ENCODE assay signal across 7 mouse cellular contexts in the genomic region with DNA sequence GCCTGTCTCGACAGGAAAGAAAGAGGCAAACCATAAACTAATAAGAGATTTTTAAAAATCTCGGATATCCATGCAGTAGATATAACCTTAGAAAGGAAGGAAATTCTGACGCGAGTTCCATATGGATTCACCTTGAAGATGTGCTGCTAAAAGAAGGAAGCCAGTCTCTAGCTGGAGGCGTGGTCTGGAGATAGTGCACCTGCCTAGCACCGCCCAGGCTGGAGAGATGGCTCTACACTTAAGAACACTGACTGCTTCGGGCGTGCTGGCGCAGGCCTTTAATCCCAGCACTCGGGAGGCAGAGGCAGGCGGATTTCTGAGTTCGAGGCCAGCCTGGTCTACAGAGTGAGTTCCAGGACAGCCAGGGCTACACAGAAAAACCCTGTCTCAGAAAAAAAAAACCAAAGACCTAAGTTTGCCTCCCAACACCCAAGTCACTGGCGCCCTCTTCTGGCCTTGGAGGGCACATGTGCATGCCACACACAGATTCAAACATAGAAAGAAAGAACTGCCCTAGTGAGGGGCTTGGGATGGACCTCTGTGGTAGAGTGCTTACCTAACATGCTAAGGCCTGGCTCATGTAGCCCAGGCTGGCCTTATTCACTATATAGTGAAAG. TPM values are rescaled to one million over a fixed set of nuclear protein-coding genes. Genes with fewer than 3 reads are reported as not detected.
DNase-seq lines count a peak whose midpoint lies in the region; ATAC-seq and TF ChIP-seq lines count a peak whose summit lies in the region.

No protein-coding gene starts in this region.

- peaks cover 7 to 17% of the 10 kb centered on the region in 2 experiments for H3K4me1 ChIP-seq in MEL (ENCODE audit: control insufficient read depth in 1 of 2, insufficient read depth in 2 of 2, low read length in 2 of 2)

- TF ChIP-seq CTCF in layer of hippocampus, adult 2 months (conservative IDR thresholded peaks at IDR 0.05): peak; percentile 81
- TF ChIP-seq CTCF in MEL (IDR thresholded peaks at IDR 0.05 in 2 of 3, conservative IDR thresholded peaks at IDR 0.05 in 1 of 3; ENCODE audit: control insufficient read depth in 1 of 3, insufficient read depth in 1 of 3, low read depth in 2 of 3, low read length in 3 of 3, poor library complexity in 1 of 3, severe bottlenecking in 1 of 3): peak; percentile 64 to 83 (median 67)
- peak; percentile 69 for TF ChIP-seq CTCF in brain, embryonic 14.5 days (IDR thresholded peaks at IDR 0.05; ENCODE audit: borderline replicate concordance, extremely low read depth, insufficient read depth, insufficient read length)

- no peak for TF ChIP-seq EP300 in MEL (IDR thresholded peaks at IDR 0.05; ENCODE audit: low read depth in 1 of 2, low read length in 2 of 2)

- no peak overlapping the region for H3K4me3 ChIP-seq in layer of hippocampus, adult 2 months
- H3K4me3 ChIP-seq in MEL (ENCODE audit: control insufficient read depth in 1 of 2, insufficient read depth in 1 of 2, low read depth in 2 of 2, low read length in 2 of 2): peak overlapping the region in 1 of 2 experiments; percentile 25; a peak in 1 of 4 replicates

- 0 out of 4 replicates have a peak, but pooled peaks of 1 of the 2 experiments have one; percentile 22 for TF ChIP-seq POLR2A in MEL (IDR thresholded peaks at IDR 0.05; ENCODE audit: control insufficient read depth in 1 of 2, insufficient read depth in 1 of 2, low read depth in 1 of 2, low read length in 2 of 2, poor library complexity in 1 of 2)
- no peak for TF ChIP-seq POLR2A in brain, embryonic 14.5 days (IDR thresholded peaks at IDR 0.05; ENCODE audit: borderline replicate concordance, extremely low read depth, insufficient read depth, insufficient read length, poor library complexity, severe bottlenecking)

- H3K79me2 ChIP-seq in MEL (ENCODE audit: control insufficient read depth, insufficient read depth, low read length, poor library complexity): peaks cover 29% of the 10 kb centered on the region

- H3K27me3 ChIP-seq in MEL (ENCODE audit: control insufficient read depth in 1 of 2, insufficient read depth in 2 of 2, low read length in 2 of 2): no peaks in the 10 kb centered on the region

- 0 out of 2 replicates have a peak, but pooled peaks have one; percentile 13 for ATAC-seq in granulocyte monocyte progenitor cell, adult 5-6 weeks (replicated peaks; ENCODE audit: poor library complexity, severe bottlenecking)
- peak; percentile 34; the same call in 1 of the 2 replicates for ATAC-seq in megakaryocyte progenitor cell, adult 5-6 weeks (replicated peaks; ENCODE audit: poor library complexity)

- H3K36me3 ChIP-seq in MEL (ENCODE audit: control insufficient read depth in 1 of 2, insufficient read depth in 2 of 2, low read length in 2 of 2): peaks cover 2 to 11% of the 10 kb centered on the region in 2 experiments; a peak in 3 of 4 replicates

- DNase-seq in layer of hippocampus, adult 2 months (ENCODE audit: low spot score in 2 of 2): peak; percentile 30 to 44
- DNase-seq in layer of hippocampus, postnatal 14 days (ENCODE audit: low spot score in 2 of 2): no peak
- peak; percentile 78 for DNase-seq in MEL (ENCODE audit: low read depth, low spot score)
- DNase-seq in brain, embryonic 14.5 days (ENCODE audit: low read depth): peak; percentile 50
- DNase-seq in thymus, postnatal 10 days (ENCODE audit: low spot score in 2 of 2): peak; percentile 55 to 71

- H3K9ac ChIP-seq in MEL (ENCODE audit: control insufficient read depth, low read depth, low read length, poor library complexity, severe bottlenecking): no peak overlapping the region

- TF ChIP-seq RAD21 in MEL (IDR thresholded peaks at IDR 0.05; ENCODE audit: low read depth, low read length): peak; percentile 42

- no peak overlapping the region for H3K27ac ChIP-seq in layer of hippocampus, adult 2 months
- no peak overlapping the region for H3K27ac ChIP-seq in MEL (ENCODE audit: control insufficient read depth, low read depth, low read length)

- H3K9me3 ChIP-seq in MEL (replicated peaks; ENCODE audit: insufficient read depth, low read length): no peaks in the 10 kb centered on the region

TF ChIP-seq in MEL, 35 proteins besides CTCF, POLR2A, EP300 and RAD21 (continues in another document):
- no peak for TF ChIP-seq BHLHE40 (IDR thresholded peaks at IDR 0.05; ENCODE audit: borderline replicate concordance, low read depth, low read length)
- no peak for TF ChIP-seq MEF2A (IDR thresholded peaks at IDR 0.05; ENCODE audit: extremely low read depth, insufficient replicate concordance, low read depth, low read length, poor library complexity, severe bottlenecking)
- TF ChIP-seq RCOR1 (IDR thresholded peaks at IDR 0.05; ENCODE audit: low read depth, low read length): no peak
- no peak for TF ChIP-seq KAT2A (conservative IDR thresholded peaks at IDR 0.05; ENCODE audit: low read depth, low read length)
- no peak for TF ChIP-seq MAX (IDR thresholded peaks at IDR 0.05; ENCODE audit: low read length)
- TF ChIP-seq TCF12 (IDR thresholded peaks at IDR 0.05; ENCODE audit: low read depth, low read length): no peak
- no peak for TF ChIP-seq POLR2AphosphoS2 (IDR thresholded peaks at IDR 0.05; ENCODE audit: low read length)
- TF ChIP-seq SIN3A (IDR thresholded peaks at IDR 0.05; ENCODE audit: low read length): peak; percentile 28; the same call in 1 of the 2 replicates
- TF ChIP-seq ZNF384 (IDR thresholded peaks at IDR 0.05; ENCODE audit: low read depth, low read length): peak; percentile 86
- TF ChIP-seq POLR2AphosphoS5 (IDR thresholded peaks at IDR 0.05; ENCODE audit: borderline replicate concordance, low read depth, low read length): no peak
- peak; percentile 18; the same call in 1 of the 2 replicates for TF ChIP-seq HCFC1 (IDR thresholded peaks at IDR 0.05; ENCODE audit: low read depth, low read length)
- no peak for TF ChIP-seq GABPA (IDR thresholded peaks at IDR 0.05; ENCODE audit: low read depth, low read length)

RNA-seq across cellular contexts. Expression of a gene that starts 1.8 kb away (rescaled TPM):
- total RNA-seq in layer of hippocampus, adult 2 months (2021): 10 to 100 TPM; 10.1 to 11.6 TPM
- total RNA-seq in layer of hippocampus, postnatal 14 days (2021): 1 to 10 TPM; 8.4 to 10.0 TPM
- total RNA-seq in MEL (2012; rRNA removed): 17.1 and 23.2 TPM in 2 replicates
- 10 to 100 TPM in 1 of 2 experiments, not detected in 1; 24.2 TPM for polyA plus RNA-seq in MEL (2012; ENCODE audit: insufficient read depth in 1 of 2, insufficient read length in 2 of 2, low read depth in 1 of 2, low replicate concordance in 2 of 2, missing spikeins in 1 of 2)
- 17.5 and 21.8 TPM in 2 replicates for polyA plus RNA-seq in brain, embryonic 14.5 days (2012; rRNA removed)
- total RNA-seq in granulocyte monocyte progenitor cell, adult 5-6 weeks (2014; fragmentation: Nextera tagmentation): 13.7 and 18.2 TPM in 2 replicates
- total RNA-seq in granulocyte monocyte progenitor cell, adult 5-6 weeks (2017): 5.3 and 11.9 TPM in 2 replicates
- 15.6 and 18.5 TPM in 2 replicates for total RNA-seq in megakaryocyte progenitor cell, adult 5-6 weeks (2015)
- 8.4 and 12.9 TPM in 2 replicates for total RNA-seq in megakaryocyte progenitor cell, adult 5-6 weeks (2017)

RNA-seq across cellular contexts. Expression of a gene that starts 1.9 kb away (rescaled TPM):
- total RNA-seq in layer of hippocampus, adult 2 months (2021): 10 to 100 TPM; 15.7 to 16.9 TPM
- total RNA-seq in layer of hippocampus, postnatal 14 days (2021): 10 to 100 TPM; 15.1 to 18.5 TPM
- total RNA-seq in MEL (2012; rRNA removed): 98.2 and 103 TPM in 2 replicates
- 100 to 1,000 TPM in 1 of 2 experiments, not detected in 1; 133 TPM for polyA plus RNA-seq in MEL (2012; ENCODE audit: insufficient read depth in 1 of 2, insufficient read length in 2 of 2, low read depth in 1 of 2, low replicate concordance in 2 of 2, missing spikeins in 1 of 2)
- 45.7 and 69.0 TPM in 2 replicates for polyA plus RNA-seq in brain, embryonic 14.5 days (2012; rRNA removed)
- total RNA-seq in granulocyte monocyte progenitor cell, adult 5-6 weeks (2014; fragmentation: Nextera tagmentation): 31.5 and 33.0 TPM in 2 replicates
- total RNA-seq in granulocyte monocyte progenitor cell, adult 5-6 weeks (2017): 46.3 and 70.4 TPM in 2 replicates
- 13.2 and 16.5 TPM in 2 replicates for total RNA-seq in megakaryocyte progenitor cell, adult 5-6 weeks (2015)
- total RNA-seq in megakaryocyte progenitor cell, adult 5-6 weeks (2017): 52.6 and 56.5 TPM in 2 replicates

RNA-seq across cellular contexts. Expression of a gene that starts 21.3 kb away (rescaled TPM):
- 10 to 100 TPM; 67.6 to 77.3 TPM for total RNA-seq in layer of hippocampus, adult 2 months (2021)
- 10 to 100 TPM; 73.6 to 82.2 TPM for total RNA-seq in layer of hippocampus, postnatal 14 days (2021)
- total RNA-seq in MEL (2012; rRNA removed): 316 and 318 TPM in 2 replicates
- 100 to 1,000 TPM in 1 of 2 experiments, not detected in 1; 269 TPM for polyA plus RNA-seq in MEL (2012; ENCODE audit: insufficient read depth in 1 of 2, insufficient read length in 2 of 2, low read depth in 1 of 2, low replicate concordance in 2 of 2, missing spikeins in 1 of 2)
- polyA plus RNA-seq in brain, embryonic 14.5 days (2012; rRNA removed): 144 and 199 TPM in 2 replicates
- total RNA-seq in granulocyte monocyte progenitor cell, adult 5-6 weeks (2014; fragmentation: Nextera tagmentation): 156 and 159 TPM in 2 replicates
- total RNA-seq in granulocyte monocyte progenitor cell, adult 5-6 weeks (2017): 125 and 128 TPM in 2 replicates
- total RNA-seq in megakaryocyte progenitor cell, adult 5-6 weeks (2015): 115 and 120 TPM in 2 replicates
- 127 and 153 TPM in 2 replicates for total RNA-seq in megakaryocyte progenitor cell, adult 5-6 weeks (2017)

RNA-seq across cellular contexts. Expression of a gene that starts 32.7 kb away (rescaled TPM):
- total RNA-seq in layer of hippocampus, adult 2 months (2021): 100 to 1,000 TPM; 148 to 150 TPM
- 100 to 1,000 TPM; 124 to 127 TPM for total RNA-seq in layer of hippocampus, postnatal 14 days (2021)
- 26.6 and 33.6 TPM in 2 replicates for total RNA-seq in MEL (2012; rRNA removed)
- polyA plus RNA-seq in MEL (2012; ENCODE audit: insufficient read depth in 1 of 2, insufficient read length in 2 of 2, low read depth in 1 of 2, low replicate concordance in 2 of 2, missing spikeins in 1 of 2): 10 to 100 TPM in 1 of 2 experiments, not detected in 1; 35.7 TPM
- 52.2 and 58.5 TPM in 2 replicates for polyA plus RNA-seq in brain, embryonic 14.5 days (2012; rRNA removed)
- total RNA-seq in granulocyte monocyte progenitor cell, adult 5-6 weeks (2014; fragmentation: Nextera tagmentation): 24.7 and 38.2 TPM in 2 replicates
- 26.6 and 29.0 TPM in 2 replicates for total RNA-seq in granulocyte monocyte progenitor cell, adult 5-6 weeks (2017)
- 16.4 and 16.7 TPM in 2 replicates for total RNA-seq in megakaryocyte progenitor cell, adult 5-6 weeks (2015)
- total RNA-seq in megakaryocyte progenitor cell, adult 5-6 weeks (2017): 21.2 and 26.9 TPM in 2 replicates

RNA-seq across cellular contexts. Expression of a gene that starts 54.0 kb away (rescaled TPM):
- total RNA-seq in layer of hippocampus, adult 2 months (2021): 1 to 10 TPM; 2.9 to 4.2 TPM
- 1 to 10 TPM; 4.3 to 4.4 TPM for total RNA-seq in layer of hippocampus, postnatal 14 days (2021)
- total RNA-seq in MEL (2012; rRNA removed): 1.4 and 1.6 TPM in 2 replicates
- 1 to 10 TPM in 1 of 2 experiments, not detected in 1; 2.5 TPM for polyA plus RNA-seq in MEL (2012; ENCODE audit: insufficient read depth in 1 of 2, insufficient read length in 2 of 2, low read depth in 1 of 2, low replicate concordance in 2 of 2, missing spikeins in 1 of 2)
- polyA plus RNA-seq in brain, embryonic 14.5 days (2012; rRNA removed): 9.5 and 18.1 TPM in 2 replicates
- total RNA-seq in granulocyte monocyte progenitor cell, adult 5-6 weeks (2014; fragmentation: Nextera tagmentation): 43.2 and 82.3 TPM in 2 replicates
- 24.8 and 25.0 TPM in 2 replicates for total RNA-seq in granulocyte monocyte progenitor cell, adult 5-6 weeks (2017)
- total RNA-seq in megakaryocyte progenitor cell, adult 5-6 weeks (2015): 31.4 and 43.2 TPM in 2 replicates
- 21.5 and 31.9 TPM in 2 replicates for total RNA-seq in megakaryocyte progenitor cell, adult 5-6 weeks (2017)

Comparison
In these comparisons a context has a peak if more than half of its experiments do, and no peak if none do; other contexts are left out.
1. DNase-seq: peak in layer of hippocampus, adult 2 months (2 of 2), MEL (single experiment), brain, embryonic 14.5 days (single experiment) and thymus, postnatal 10 days (2 of 2); none in layer of hippocampus, postnatal 14 days (0 of 2).
2. Peak in every context shown above with its lines, with median percentiles within 50 percentile points of each other: CTCF ChIP-seq.